Mouse (Mus musculus) T-cell, adult 2 months (primary cell): Measurements from ENCODE around the gene Foxl1.
A peak's percentile ranks its signal among the peaks of the same experiment; 100 is the strongest.

Experiments used
- DNase-seq: peaks from one replicate; pipeline ENCODE4 v3.0.0; 2022; ENCODE audit warnings: low spot score

Gene Foxl1

GRCm38 (mm10) chr8:121093496-121093895 is 34.2 kb upstream of the Foxl1 start:
- no peak for DNase-seq

- DNase-seq = peak; percentile 61
These were observed 23.5 kb upstream of the Foxl1 start for GRCm38 (mm10) chr8:121104049-121104818.

GRCm38 (mm10) chr8:121107668-121108656 is 19.8 kb upstream of the Foxl1 start, which contains the start of gene Mthfsd:
Gene Mthfsd (minus strand): TSS chr8:121108392.
- DNase-seq = peak; percentile 98

- DNase-seq = no peak
These were observed 19.1 kb upstream of the Foxl1 start for GRCm38 (mm10) chr8:121108657-121109056.

GRCm38 (mm10) chr8:121111145-121111907 is 16.4 kb upstream of the Foxl1 start:
- DNase-seq = no peak

- DNase-seq = peak; percentile 93
These were observed 14.5 kb upstream of the Foxl1 start for GRCm38 (mm10) chr8:121113261-121113660.

- no peak for DNase-seq
These were observed 12.6 kb upstream of the Foxl1 start for GRCm38 (mm10) chr8:121115136-121115535.

- DNase-seq = peak; percentile 70
These were observed 11.8 kb upstream of the Foxl1 start, which contains the start of gene Foxc2 for GRCm38 (mm10) chr8:121115948-121116347. Gene Foxc2 (plus strand): TSS chr8:121116171.

GRCm38 (mm10) chr8:121116591-121117185 is 11.1 kb upstream of the Foxl1 start:
- peak; percentile 39 for DNase-seq

GRCm38 (mm10) chr8:121117186-121117651 is 10.5 kb upstream of the Foxl1 start:
- DNase-seq = no peak

GRCm38 (mm10) chr8:121117906-121118305 is 9.8 kb upstream of the Foxl1 start:
- no peak for DNase-seq

GRCm38 (mm10) chr8:121118634-121119420 is 8.9 kb upstream of the Foxl1 start:
- no peak for DNase-seq

- DNase-seq = no peak
These were observed 7.9 kb upstream of the Foxl1 start for GRCm38 (mm10) chr8:121119635-121120455.

- no peak for DNase-seq
These were observed 7.0 kb upstream of the Foxl1 start for GRCm38 (mm10) chr8:121120456-121121419.

GRCm38 (mm10) chr8:121121704-121122103 is 6.0 kb upstream of the Foxl1 start:
- no peak for DNase-seq

- no peak for DNase-seq
These were observed 5.4 kb upstream of the Foxl1 start for GRCm38 (mm10) chr8:121122368-121122767.

GRCm38 (mm10) chr8:121123113-121123512 is 4.6 kb upstream of the Foxl1 start:
- DNase-seq = no peak

GRCm38 (mm10) chr8:121124547-121125239 is 3.0 kb upstream of the Foxl1 start:
- no peak for DNase-seq
